Mouse (Mus musculus): Measurements from ENCODE around the gene Nckap5. TPM values are rescaled to one million over a fixed set of nuclear protein-coding genes. Genes with fewer than 3 reads are reported as not detected.

The Nckap5 gene
- total RNA-seq, 2 experiments from 2014 or later, result 1.5 to 1.7 TPM

DNA sequence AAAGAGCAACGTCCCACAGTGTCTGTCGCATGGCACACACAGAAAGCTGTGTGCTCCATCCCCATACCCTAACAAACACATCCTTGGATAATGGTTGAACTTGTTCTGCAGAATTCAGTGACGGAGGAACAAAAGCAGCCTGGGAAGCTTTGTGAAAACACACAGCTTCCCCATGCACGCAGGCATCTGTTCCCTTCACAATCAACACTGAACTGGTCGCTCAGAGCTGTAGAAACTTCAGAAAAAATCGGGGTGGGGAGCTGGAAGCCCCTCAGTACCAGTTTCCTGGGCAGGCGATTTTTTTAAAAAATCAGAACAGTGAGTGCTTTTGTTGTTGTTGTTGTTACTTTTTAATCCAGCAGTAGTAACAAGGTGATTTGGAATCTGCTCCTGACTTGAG, 960.5 kb downstream of the Nckap5 start:
- intact Hi-C loops (cut with DNase I; ENCODE audit: low total_unique reads), result no loop called here
- no peak for DNase-seq

All from gastrocnemius, postnatal 14 days (tissue).